Mouse (Mus musculus): Measurements from ENCODE around the gene Gm11564. TPM values are rescaled to one million over a fixed set of nuclear protein-coding genes. Genes with fewer than 3 reads are reported as not detected.
A peak's percentile ranks its signal among the peaks of the same experiment; 100 is the strongest.
"Not testable (repeated sequence)": the region's sequence is repeated elsewhere in the genome, so short reads cannot be mapped to it uniquely, and the experiment has no call there.

The Gm11564 gene
- not detected for total RNA-seq (2021)
- long read RNA-seq, experiment 1: 0 reads
- long read RNA-seq, experiment 2: 0 reads

GRCm38 (mm10) chr11:99815566-99815965, at the start of gene Gm11564:
Gm11564 (minus strand) TSS chr11:99815666.
- H3K27ac ChIP-seq; intact Hi-C loops (cut with DNase I); H3K4me3 ChIP-seq; DNase-seq (ENCODE audit: extremely low spot score in 1 of 2, low spot score in 2 of 2): not testable (repeated sequence)

- DNase-seq (ENCODE audit: extremely low spot score in 1 of 2, low spot score in 2 of 2); H3K27ac ChIP-seq; H3K4me3 ChIP-seq; intact Hi-C loops (cut with DNase I): not testable (repeated sequence)
Measured at GRCm38 (mm10) chr11:99864176-99864575, 48.7 kb upstream of the Gm11564 start, which contains the start of gene Gm11559. Gm11559 (plus strand) TSS chr11:99864476.

- intact Hi-C loops (cut with DNase I): no loop called here
- Histone ChIP-seq H3K4me3 (no peak overlapping the region), H3K27ac (no peak overlapping the region)
- TF ChIP-seq CTCF (IDR thresholded peaks at IDR 0.05): no peak
- no peak for DNase-seq (ENCODE audit: extremely low spot score in 1 of 2, low spot score in 2 of 2)
Measured at GRCm38 (mm10) chr11:99858761-99859160, 43.3 kb upstream of the Gm11564 start.

GRCm38 (mm10) chr11:99857617-99858016, 42.2 kb upstream of the Gm11564 start, which contains the start of gene Gm11568:
Gm11568 (plus strand) TSS chr11:99857917.
- DNase-seq (ENCODE audit: extremely low spot score in 1 of 2, low spot score in 2 of 2): no peak
- H3K27ac ChIP-seq: no peak within 1 kb of the TSS
- intact Hi-C loops (cut with DNase I): no loop called here
- no peak within 1 kb of the TSS for H3K4me3 ChIP-seq
- no peak for TF ChIP-seq CTCF (IDR thresholded peaks at IDR 0.05)

- no peak overlapping the region for H3K4me3 ChIP-seq
- no peak for DNase-seq (ENCODE audit: extremely low spot score in 1 of 2, low spot score in 2 of 2)
- no peak overlapping the region for H3K27ac ChIP-seq
- peak; percentile 20 for TF ChIP-seq CTCF (IDR thresholded peaks at IDR 0.05)
- intact Hi-C loops (cut with DNase I): no loop called here
Measured at GRCm38 (mm10) chr11:99854121-99854520, 38.7 kb upstream of the Gm11564 start.

- DNase-seq (ENCODE audit: extremely low spot score in 1 of 2, low spot score in 2 of 2): no peak
- H3K27ac ChIP-seq: no peak within 1 kb of the TSS
- intact Hi-C loops (cut with DNase I): no loop called here
- no peak for TF ChIP-seq CTCF (IDR thresholded peaks at IDR 0.05)
- H3K4me3 ChIP-seq: no peak within 1 kb of the TSS
Measured at GRCm38 (mm10) chr11:99851508-99851907, 36.0 kb upstream of the Gm11564 start, which contains the start of gene Krtap4-16. Krtap4-16 (minus strand) TSS chr11:99851608.

GRCm38 (mm10) chr11:99846746-99847145, 31.3 kb upstream of the Gm11564 start:
- DNase-seq (ENCODE audit: extremely low spot score in 1 of 2, low spot score in 2 of 2): no peak
- H3K4me3 ChIP-seq: no peak overlapping the region
- TF ChIP-seq CTCF (IDR thresholded peaks at IDR 0.05): no peak
- no peak overlapping the region for H3K27ac ChIP-seq
- intact Hi-C loops (cut with DNase I): no loop called here

- DNase-seq (ENCODE audit: extremely low spot score in 1 of 2, low spot score in 2 of 2): no peak
- H3K4me3 ChIP-seq: no peak overlapping the region
- intact Hi-C loops (cut with DNase I): no loop called here
- H3K27ac ChIP-seq: no peak overlapping the region
- no peak for TF ChIP-seq CTCF (IDR thresholded peaks at IDR 0.05)
Measured at GRCm38 (mm10) chr11:99842185-99842584, 26.7 kb upstream of the Gm11564 start.

- no peak for TF ChIP-seq CTCF (IDR thresholded peaks at IDR 0.05)
- DNase-seq (ENCODE audit: extremely low spot score in 1 of 2, low spot score in 2 of 2): no peak
- Histone ChIP-seq H3K27ac (no peak within 1 kb of the TSS), H3K4me3 (no peak within 1 kb of the TSS)
- intact Hi-C loops (cut with DNase I): no loop called here
Measured at GRCm38 (mm10) chr11:99837966-99838365, 22.5 kb upstream of the Gm11564 start, which contains the start of gene 2300003K06Rik. 2300003K06Rik (minus strand) TSS chr11:99838066.

GRCm38 (mm10) chr11:99809792-99810191, 5.7 kb downstream of the Gm11564 start, which contains the start of gene Krtap4-13:
Krtap4-13 (minus strand) TSS chr11:99809892.
- H3K27ac ChIP-seq; intact Hi-C loops (cut with DNase I); H3K4me3 ChIP-seq; DNase-seq (ENCODE audit: extremely low spot score in 1 of 2, low spot score in 2 of 2): not testable (repeated sequence)

- intact Hi-C loops (cut with DNase I): not testable (repeated sequence)
Measured at GRCm38 (mm10) chr11:99804346-99804745, 11.1 kb downstream of the Gm11564 start, which contains the start of gene Gm11554. Gm11554 (minus strand) TSS chr11:99804446.

GRCm38 (mm10) chr11:99798832-99799231, 16.6 kb downstream of the Gm11564 start, which contains the start of gene Gm11569:
Gm11569 (minus strand) TSS chr11:99798932.
- intact Hi-C loops (cut with DNase I); H3K4me3 ChIP-seq; DNase-seq (ENCODE audit: extremely low spot score in 1 of 2, low spot score in 2 of 2); H3K27ac ChIP-seq: not testable (repeated sequence)

More at GRCm38 (mm10) chr11:99804346-99804745, 11.1 kb downstream of the Gm11564 start, which contains the start of gene Gm11554:
- H3K27ac ChIP-seq; DNase-seq (ENCODE audit: extremely low spot score in 1 of 2, low spot score in 2 of 2); H3K4me3 ChIP-seq: not testable (repeated sequence)

GRCm38 (mm10) chr11:99793367-99793766, 22.1 kb downstream of the Gm11564 start, which contains the start of gene Gm11596:
Gm11596 (minus strand) TSS chr11:99793467.
- Histone ChIP-seq H3K27ac (no peak within 1 kb of the TSS), H3K4me3 (no peak within 1 kb of the TSS)
- DNase-seq (ENCODE audit: extremely low spot score in 1 of 2, low spot score in 2 of 2): no peak
- intact Hi-C loops (cut with DNase I): no loop called here
- no peak for TF ChIP-seq CTCF (IDR thresholded peaks at IDR 0.05)

GRCm38 (mm10) chr11:99784900-99785299, 30.6 kb downstream of the Gm11564 start, which contains the start of gene Krtap4-9:
Krtap4-9 (plus strand) TSS chr11:99785200.
- H3K4me3 ChIP-seq; DNase-seq (ENCODE audit: extremely low spot score in 1 of 2, low spot score in 2 of 2); H3K27ac ChIP-seq; intact Hi-C loops (cut with DNase I): not testable (repeated sequence)

Data from left cerebral cortex, adult 2 months (tissue).